In the genomic region with DNA sequence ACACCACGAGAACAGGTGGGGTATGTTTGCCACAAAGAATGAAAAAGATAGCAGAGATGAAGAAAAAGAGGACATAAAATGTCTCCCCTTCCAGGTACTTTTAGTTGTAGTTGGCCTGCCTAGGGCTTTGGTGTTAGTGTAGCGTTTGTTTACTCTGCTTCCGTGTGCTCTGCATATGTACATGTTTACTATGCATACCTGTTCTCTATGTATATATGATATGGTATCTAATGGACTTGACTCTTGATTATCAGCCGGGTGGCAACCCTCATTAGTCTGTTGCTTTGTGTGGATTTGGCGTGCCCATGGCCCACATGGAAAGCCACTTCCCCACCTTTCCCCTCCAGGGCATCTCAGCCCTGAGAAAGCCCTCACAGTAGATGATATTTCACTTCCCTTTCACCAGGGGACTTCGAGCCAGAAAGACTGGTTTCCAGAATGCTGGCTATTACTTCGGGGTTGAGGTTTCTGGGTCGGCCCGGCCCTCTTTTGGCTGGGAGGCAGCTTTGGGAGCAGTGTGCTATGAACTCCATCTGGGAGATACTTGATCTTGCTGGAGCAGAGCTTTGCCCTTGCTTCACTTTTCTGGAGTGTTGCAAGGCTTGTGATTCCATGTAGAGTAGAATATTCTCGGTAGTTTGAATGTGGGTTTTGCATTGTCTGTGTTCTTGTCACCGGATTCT, we compare ENCODE assay signal across 12 mouse cellular contexts. TPM values are rescaled to one million over a fixed set of nuclear protein-coding genes. Genes with fewer than 3 reads are reported as not detected.
DNase-seq lines count a peak whose midpoint lies in the region; TF ChIP-seq lines count a peak whose summit lies in the region.
"Had no signal": no experiment of that assay in that cellular context is flagged by ENCODE, and none has a peak within 500 bp of the region (broad histone marks: within the 10 kb centered on the region; RNA-seq: fewer than 3 reads in every experiment).

No protein-coding gene starts in this region.

- peaks cover 28% of the 10 kb centered on the region for H3K4me1 ChIP-seq in thymus, adult 2 months (replicated peaks; ENCODE audit: control insufficient read depth, insufficient read depth, low read length)
- H3K4me1 ChIP-seq: hindbrain, embryonic 15.5 days had no signal

- intact Hi-C loops in left cerebral cortex, postnatal 25 days (cut with DNase I) = no loop called here

- peak overlapping the region; percentile 72 for H3K27ac ChIP-seq in thymus, adult 2 months (ENCODE audit: control insufficient read depth, insufficient read depth, low read length)

- 88% methylated on average over 11 of the region's 11 CpGs for WGBS in thymus, adult 2 months

- peak; percentile 31 to 36 for DNase-seq in cerebellum, postnatal 14 days
- no peak for DNase-seq in cerebellum, postnatal 4 days (ENCODE audit: low spot score in 2 of 2)
- DNase-seq in thymus, adult 2 months = no peak
- DNase-seq in thymus, postnatal 4 days = no peak
- DNase-seq in kidney, postnatal 36 days = peak; percentile 20 to 21
- no peak for DNase-seq in MN1 (ENCODE audit: low spot score)
- no peak for DNase-seq in left cerebral cortex, postnatal 25 days (ENCODE audit: low spot score in 2 of 2)
- DNase-seq in T-cell, adult 2 months (ENCODE audit: low spot score) = no peak
- DNase-seq: cerebellum, adult 9-10 months had no signal

- no peak overlapping the region for H3K4me3 ChIP-seq in thymus, adult 2 months (ENCODE audit: control insufficient read depth, insufficient read depth, low read length)
- H3K4me3 ChIP-seq: forebrain, embryonic 15.5 days; hindbrain, embryonic 15.5 days; lung, embryonic 15.5 days had no signal

- TF ChIP-seq CTCF in thymus, adult 2 months (IDR thresholded peaks at IDR 0.05; ENCODE audit: borderline replicate concordance, control insufficient read depth, extremely low read depth, insufficient read depth, low read length, poor library complexity) = no peak

- no peak for TF ChIP-seq POLR2A in thymus, adult 2 months (IDR thresholded peaks at IDR 0.05; ENCODE audit: control insufficient read depth, extremely low read depth, insufficient read depth, low read length, poor library complexity)

- peaks cover 5% of the 10 kb centered on the region; the same call in 1 of the 2 replicates for H3K36me3 ChIP-seq in thymus, adult 2 months (ENCODE audit: control insufficient read depth, insufficient read depth, low read length)

- no peaks in the 10 kb centered on the region for H3K27me3 ChIP-seq in thymus, adult 2 months (ENCODE audit: control insufficient read depth, insufficient read depth, low read length)
- H3K27me3 ChIP-seq: forebrain, embryonic 15.5 days; hindbrain, embryonic 15.5 days; lung, embryonic 15.5 days had no signal

RNA-seq across cellular contexts. Expression of a gene that starts 9.4 kb away (rescaled TPM):
- 1.1 and 1.4 TPM in 2 replicates for polyA plus RNA-seq in thymus, adult 2 months (2012; rRNA removed)
- total RNA-seq in left cerebral cortex, postnatal 25 days (2021) = 10 to 100 TPM; 16.3 to 17.6 TPM

RNA-seq across cellular contexts. Expression of a gene that starts 39.4 kb away (rescaled TPM):
- polyA plus RNA-seq in thymus, adult 2 months (2012; rRNA removed) = 32.2 and 33.4 TPM in 2 replicates
- 10 to 100 TPM; 50.4 to 51.4 TPM for total RNA-seq in left cerebral cortex, postnatal 25 days (2021)

Comparison
In these comparisons a context has a peak if more than half of its experiments do, and no peak if none do; other contexts are left out.
1. DNase-seq: peak in cerebellum, postnatal 14 days (2 of 2) and kidney, postnatal 36 days (2 of 2); none in cerebellum, postnatal 4 days (0 of 2), thymus, adult 2 months (single experiment), thymus, postnatal 4 days (single experiment), MN1 (single experiment), left cerebral cortex, postnatal 25 days (0 of 2) and T-cell, adult 2 months (single experiment).